Mouse (Mus musculus) cerebellum, adult 2 months (tissue): ENCODE results near the gene Slc25a19.

Experiments
- CTCF ChIP-seq: fragments of 200-500 bp; IDR thresholded peaks from 2 replicates; pipeline ENCODE4 v1.5.1; 2011; ENCODE audit warnings: low read depth, mild to moderate bottlenecking, control low read depth, low read length, moderate library complexity, borderline replicate concordance; ENCODE audit not compliant: insufficient read depth
- POLR2A ChIP-seq: fragments of 200-500 bp; IDR thresholded peaks from 2 replicates; pipeline ENCODE4 v1.6.1; 2011; ENCODE audit warnings: low read length, control low read depth, borderline replicate concordance; ENCODE audit not compliant: insufficient read depth

DNA sequence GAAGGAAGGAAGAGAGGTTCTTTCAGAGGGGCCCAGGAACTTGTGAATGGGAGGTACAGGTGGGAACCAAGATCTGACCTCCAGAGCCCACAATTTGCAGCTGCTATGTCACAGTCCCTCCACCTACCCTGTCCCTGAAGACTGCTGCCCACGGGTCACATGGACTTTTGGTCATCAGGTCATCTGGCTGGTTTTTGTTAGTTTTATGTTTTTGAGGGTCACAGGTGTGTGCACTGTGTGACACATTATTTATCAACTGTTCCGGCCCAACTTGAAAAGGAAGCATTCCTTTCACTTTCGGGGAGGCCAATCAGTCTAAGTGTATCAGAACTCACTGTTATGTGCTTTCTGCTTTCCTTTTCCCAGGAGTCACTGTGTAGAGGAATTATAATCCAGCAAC is 49.4 kb upstream of the Slc25a19 start:
- TF ChIP-seq POLR2A (no peak), CTCF (no peak)
